Mouse (Mus musculus): ENCODE results near the gene Amd1.

The Amd1 gene

GRCm38 (mm10) chr10:40301181-40302075, 558 bp downstream of the Amd1 start:
- peak; percentile 67 for DNase-seq (ENCODE audit: low read depth, low spot score)

GRCm38 (mm10) chr10:40300648-40301171, 1.3 kb downstream of the Amd1 start:
- peak; percentile 97 for DNase-seq (ENCODE audit: low read depth, low spot score)

- no peak for DNase-seq (ENCODE audit: low read depth, low spot score)
Measured at GRCm38 (mm10) chr10:40292640-40293039, 9.3 kb downstream of the Amd1 start.

GRCm38 (mm10) chr10:40286767-40287166, 15.2 kb downstream of the Amd1 start:
- DNase-seq (ENCODE audit: low read depth, low spot score): no peak

GRCm38 (mm10) chr10:40285571-40285970, 16.4 kb downstream of the Amd1 start:
- DNase-seq (ENCODE audit: low read depth, low spot score): no peak

- no peak for DNase-seq (ENCODE audit: low read depth, low spot score)
Measured at GRCm38 (mm10) chr10:40284997-40285396, 17.0 kb downstream of the Amd1 start.

GRCm38 (mm10) chr10:40284179-40284831, 17.7 kb downstream of the Amd1 start:
- no peak for DNase-seq (ENCODE audit: low read depth, low spot score)

- no peak for DNase-seq (ENCODE audit: low read depth, low spot score)
Measured at GRCm38 (mm10) chr10:40283636-40284035, 18.4 kb downstream of the Amd1 start.

GRCm38 (mm10) chr10:40281565-40281964, 20.4 kb downstream of the Amd1 start:
- no peak for DNase-seq (ENCODE audit: low read depth, low spot score)

GRCm38 (mm10) chr10:40278317-40278716, 23.7 kb downstream of the Amd1 start:
- no peak for DNase-seq (ENCODE audit: low read depth, low spot score)

GRCm38 (mm10) chr10:40275991-40276390, 26.0 kb downstream of the Amd1 start:
- no peak for DNase-seq (ENCODE audit: low read depth, low spot score)

- DNase-seq (ENCODE audit: low read depth, low spot score): no peak
Measured at GRCm38 (mm10) chr10:40273938-40274337, 28.0 kb downstream of the Amd1 start.

- DNase-seq (ENCODE audit: low read depth, low spot score): no peak
Measured at GRCm38 (mm10) chr10:40271216-40271615, 30.8 kb downstream of the Amd1 start.

- DNase-seq (ENCODE audit: low read depth, low spot score): peak; percentile 42
Measured at GRCm38 (mm10) chr10:40264920-40265319, 37.1 kb downstream of the Amd1 start.

- DNase-seq (ENCODE audit: low read depth, low spot score): no peak
Measured at GRCm38 (mm10) chr10:40263691-40264090, 38.3 kb downstream of the Amd1 start.

- no peak for DNase-seq (ENCODE audit: low read depth, low spot score)
Measured at GRCm38 (mm10) chr10:40262200-40262599, 39.8 kb downstream of the Amd1 start.

- no peak for DNase-seq (ENCODE audit: low read depth, low spot score)
Measured at GRCm38 (mm10) chr10:40260305-40260704, 41.7 kb downstream of the Amd1 start.

GRCm38 (mm10) chr10:40259542-40259941, 42.4 kb downstream of the Amd1 start:
- peak; percentile 49 for DNase-seq (ENCODE audit: low read depth, low spot score)

GRCm38 (mm10) chr10:40258976-40259375, 43.0 kb downstream of the Amd1 start:
- DNase-seq (ENCODE audit: low read depth, low spot score): peak; percentile 74

GRCm38 (mm10) chr10:40258401-40258966, 43.5 kb downstream of the Amd1 start:
- peak; percentile 98 for DNase-seq (ENCODE audit: low read depth, low spot score)

GRCm38 (mm10) chr10:40257414-40258255, 44.4 kb downstream of the Amd1 start, which contains the start of gene Gtf3c6:
TSS of gene Gtf3c6 (minus strand) at chr10:40258108.
- DNase-seq (ENCODE audit: low read depth, low spot score): peak; percentile 96

Data from ZHBTc4 (cell line).